In the genomic region with DNA sequence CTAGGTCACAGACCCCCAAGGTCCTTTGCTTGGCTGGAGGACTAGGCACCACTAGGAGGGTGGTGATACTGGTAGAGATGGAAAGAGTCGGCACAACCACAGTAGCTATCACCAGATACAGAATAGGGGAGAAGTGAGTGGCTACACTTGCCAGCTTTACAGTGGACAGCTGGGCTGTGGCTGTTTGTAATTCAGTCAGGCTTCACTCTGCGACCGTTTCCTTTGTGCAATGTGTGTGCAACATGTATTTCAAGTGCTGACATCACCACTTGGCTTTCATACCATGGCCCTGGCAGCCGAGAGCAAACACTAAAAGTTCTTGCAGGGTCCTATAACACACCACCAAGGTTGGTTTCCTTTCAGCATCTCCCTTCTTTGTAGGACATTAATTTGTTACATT, we compare ENCODE assay signal across 13 mouse cellular contexts.
DNase-seq lines count a peak whose midpoint lies in the region; ATAC-seq and TF ChIP-seq lines count a peak whose summit lies in the region.
"Had no signal": no experiment of that assay in that cellular context is flagged by ENCODE, and none has a peak within 500 bp of the region (broad histone marks: within the 10 kb centered on the region; RNA-seq: fewer than 3 reads in every experiment).

No protein-coding gene starts in this region.

- peak; percentile 90 for ATAC-seq in heart, postnatal 0 days (ENCODE audit: insufficient read depth, low read depth)

- no peak for TF ChIP-seq CTCF in lung, adult 2 months (IDR thresholded peaks at IDR 0.05; ENCODE audit: insufficient read depth, low read length)
- no peak for TF ChIP-seq CTCF in heart, postnatal 0 days (IDR thresholded peaks at IDR 0.05; ENCODE audit: low read depth)

- H3K79me2 ChIP-seq in myocyte (ENCODE audit: control insufficient read depth, insufficient read depth), result no peaks in the 10 kb centered on the region

- TF ChIP-seq POLR2A in lung, adult 2 months (IDR thresholded peaks at IDR 0.05; ENCODE audit: borderline replicate concordance, extremely low read depth, low read depth, low read length), result no peak
- TF ChIP-seq POLR2A in myocyte (IDR thresholded peaks at IDR 0.05; ENCODE audit: insufficient read length, low read depth), result no peak

- H3K36me3 ChIP-seq in heart, postnatal 0 days (replicated peaks; ENCODE audit: control insufficient read depth, insufficient read depth, low read length), result no peaks in the 10 kb centered on the region
- no peaks in the 10 kb centered on the region for H3K36me3 ChIP-seq in myocyte (ENCODE audit: control insufficient read depth, insufficient read depth)
- H3K36me3 ChIP-seq: liver, embryonic 15.5 days; neural tube, embryonic 12.5 days had no signal

- H3K4me2 ChIP-seq in heart, postnatal 0 days (ENCODE audit: low read depth, low read length), result no peak overlapping the region
- H3K4me2 ChIP-seq in myocyte (ENCODE audit: low read depth), result peak overlapping the region; percentile 54
- H3K4me2 ChIP-seq: hindbrain, embryonic 14.5 days; liver, embryonic 15.5 days; neural tube, embryonic 12.5 days had no signal

- no peaks in the 10 kb centered on the region for H3K27me3 ChIP-seq in heart, postnatal 0 days (ENCODE audit: control insufficient read depth, insufficient read depth, low read length)
- no peaks in the 10 kb centered on the region for H3K27me3 ChIP-seq in myocyte (ENCODE audit: control insufficient read depth, insufficient read depth, insufficient read length)
- H3K27me3 ChIP-seq: liver, embryonic 15.5 days; neural tube, embryonic 12.5 days had no signal

- TF ChIP-seq EP300 in heart, postnatal 0 days (IDR thresholded peaks at IDR 0.05; ENCODE audit: low read depth), result no peak

- H3K27ac ChIP-seq in heart, postnatal 0 days (ENCODE audit: low read depth), result peak overlapping the region; percentile 87
- H3K27ac ChIP-seq: hindbrain, embryonic 14.5 days; kidney, postnatal 0 days; liver, embryonic 15.5 days; neural tube, embryonic 12.5 days had no signal

- 0 out of 2 replicates have a peak overlapping the region, but pooled peaks have one; percentile 18 for H3K9ac ChIP-seq in heart, postnatal 0 days (replicated peaks; ENCODE audit: low read depth, low read length)
- H3K9ac ChIP-seq: hindbrain, embryonic 14.5 days; liver, embryonic 15.5 days; neural tube, embryonic 12.5 days had no signal

- 32% methylated on average over 4 of the region's 4 CpGs for WGBS in lung, adult 2 months
- 23% methylated on average over 4 of the region's 4 CpGs for WGBS in heart, postnatal 0 days

- DNase-seq in adrenal gland, adult 2 months, result peak; percentile 24
- DNase-seq in adrenal gland, adult 18-20 months (ENCODE audit: low spot score in 2 of 2), result no peak
- DNase-seq in lung, adult 18-20 months, result peak; percentile 27 to 45
- DNase-seq in lung, adult 2 months, result no peak
- peak; percentile 84 for DNase-seq in heart, postnatal 0 days (ENCODE audit: low spot score)
- no peak for DNase-seq in thymus, postnatal 10 days (ENCODE audit: low spot score in 2 of 2)
- no peak for DNase-seq in cerebellum, adult 9-11 months
- DNase-seq: thymus, postnatal 14 days had no signal

- H3K9me3 ChIP-seq in heart, postnatal 0 days (replicated peaks; ENCODE audit: control insufficient read depth, low read length), result no peaks in the 10 kb centered on the region
- H3K9me3 ChIP-seq: liver, embryonic 15.5 days; neural tube, embryonic 12.5 days had no signal

- H3K4me1 ChIP-seq in lung, adult 2 months (ENCODE audit: control insufficient read depth, insufficient read depth, low read length), result no peaks in the 10 kb centered on the region
- H3K4me1 ChIP-seq in heart, postnatal 0 days (ENCODE audit: control insufficient read depth, insufficient read depth), result peaks cover 20% of the 10 kb centered on the region
- H3K4me1 ChIP-seq: liver, embryonic 15.5 days; neural tube, embryonic 12.5 days had no signal

- no peak overlapping the region for H3K4me3 ChIP-seq in lung, adult 2 months (replicated peaks; ENCODE audit: extremely low read depth, low read depth, low read length)
- H3K4me3 ChIP-seq in heart, postnatal 0 days (ENCODE audit: low read depth, low read length), result no peak overlapping the region
- H3K4me3 ChIP-seq in myocyte, result no peak overlapping the region
- H3K4me3 ChIP-seq: liver, embryonic 15.5 days; neural tube, embryonic 12.5 days had no signal

- no peak overlapping the region for H3ac ChIP-seq in myocyte (ENCODE audit: control insufficient read depth, insufficient read length)

TF ChIP-seq in myocyte, 11 proteins besides CTCF, POLR2A, EP300 and RAD21:
- TF ChIP-seq TCF3 (IDR thresholded peaks at IDR 0.05; ENCODE audit: insufficient read length, low read depth), result peak; percentile 53
- TF ChIP-seq SRF (IDR thresholded peaks at IDR 0.05; ENCODE audit: control insufficient read depth, insufficient read length, low read depth), result no peak
- peak; percentile 99 for TF ChIP-seq CEBPB (IDR thresholded peaks at IDR 0.05; ENCODE audit: insufficient read depth, poor library complexity, severe bottlenecking)
- no peak for TF ChIP-seq REST (IDR thresholded peaks at IDR 0.05; ENCODE audit: insufficient read depth, insufficient read length)
- TF ChIP-seq MYOG (IDR thresholded peaks at IDR 0.05; ENCODE audit: control insufficient read depth in 1 of 3, insufficient read depth in 1 of 3, insufficient read length in 2 of 3, low read depth in 2 of 3), result peak in 2 of 3 experiments; percentile 85 to 91
- no peak for TF ChIP-seq POLR2AphosphoS2 (IDR thresholded peaks at IDR 0.05; ENCODE audit: insufficient read length, low read depth)
- peak; percentile 62 to 88 (median 67) for TF ChIP-seq MYOD1 (IDR thresholded peaks at IDR 0.05; ENCODE audit: control insufficient read depth in 1 of 3, insufficient read length in 2 of 3, low read depth in 2 of 3)
- no peak for TF ChIP-seq E2F4 (IDR thresholded peaks at IDR 0.05; ENCODE audit: insufficient read depth)
- TF ChIP-seq USF1 (IDR thresholded peaks at IDR 0.05; ENCODE audit: low read depth), result no peak
- peak; percentile 29 for TF ChIP-seq TCF12 (IDR thresholded peaks at IDR 0.05; ENCODE audit: insufficient read depth, poor library complexity, severe bottlenecking)

Comparison
In these comparisons a context has a peak if more than half of its experiments do, and no peak if none do; other contexts are left out.
1. DNase-seq: peak in adrenal gland, adult 2 months (single experiment), lung, adult 18-20 months (2 of 2) and heart, postnatal 0 days (single experiment); none in adrenal gland, adult 18-20 months (0 of 2), lung, adult 2 months (single experiment), thymus, postnatal 10 days (0 of 2) and cerebellum, adult 9-11 months (single experiment).